Mouse (Mus musculus): Measurements from ENCODE around the gene H3f3a. TPM values are rescaled to one million over a fixed set of nuclear protein-coding genes. Genes with fewer than 3 reads are reported as not detected.

Gene H3f3a
- polyA plus RNA-seq (2014; fragmentation: Nextera tagmentation; extraction: Ambion mirVana), result 3,662 and 3,728 TPM in 2 replicates

DNA sequence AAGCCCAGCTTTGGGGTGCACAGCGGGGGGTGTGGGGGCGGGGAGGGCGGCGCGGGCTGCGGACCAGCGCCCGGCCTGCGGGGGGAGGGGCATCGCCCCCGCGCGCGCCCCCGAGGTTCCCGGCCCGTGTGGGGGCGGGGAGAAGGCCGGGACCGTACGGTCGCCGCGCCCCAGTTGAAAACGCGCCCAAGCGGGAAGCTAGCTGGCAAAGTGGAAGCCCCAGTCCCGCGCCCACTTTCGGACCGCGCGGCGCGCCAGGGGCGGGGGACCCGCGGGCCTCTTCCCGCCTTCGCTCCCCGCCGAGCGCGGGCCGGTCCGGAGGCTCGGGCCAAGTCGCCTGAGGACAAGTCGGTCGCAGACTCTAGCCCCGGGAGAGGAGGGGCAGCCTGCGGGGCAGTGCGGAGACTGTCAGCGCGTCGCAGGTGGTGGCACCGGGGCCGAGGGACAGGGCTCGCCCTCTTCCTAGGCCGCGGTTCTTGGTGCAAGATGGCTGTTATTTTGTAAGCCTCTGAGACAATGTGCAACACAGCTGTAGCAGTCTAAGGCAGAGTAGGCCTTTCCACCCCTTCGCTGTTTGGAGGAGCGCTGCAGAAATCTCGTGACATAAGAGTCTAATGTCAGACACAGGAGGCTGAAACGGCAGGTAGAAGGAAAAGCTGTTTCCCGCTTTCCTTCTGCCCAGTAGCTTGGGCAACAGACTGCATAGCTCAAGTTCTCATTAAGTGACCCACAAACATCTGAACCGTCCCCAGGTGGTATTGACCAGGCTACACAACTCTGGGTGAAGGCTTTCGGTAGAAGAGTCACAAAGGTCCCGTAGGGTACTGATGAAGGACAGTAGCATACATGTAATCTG lies at the start of gene H3f3a:
TSS of gene H3f3a (minus strand) at position 59 of the 856 bp plus-strand sequence.
- Histone ChIP-seq H3K4me2 (peak within 1 kb of the TSS; percentile 78), H3K27me3 (ENCODE audit: control insufficient read depth, insufficient read depth, low read length) (no peaks in the 10 kb centered on the region), H3K27ac (ENCODE audit: low read depth, low read length) (peak within 1 kb of the TSS; percentile 97), H3K4me1 (ENCODE audit: control insufficient read depth, insufficient read depth, low read length) (peaks cover 25% of the 10 kb centered on the region), H3K9ac (ENCODE audit: low read length) (peak within 1 kb of the TSS; percentile 98), H3K9me3 (ENCODE audit: control insufficient read depth, low read length) (no peaks in the 10 kb centered on the region), H3K36me3 (ENCODE audit: control insufficient read depth, insufficient read depth, low read length) (peaks cover 8% of the 10 kb centered on the region), H3K4me3 (ENCODE audit: low read depth, low read length) (peak within 1 kb of the TSS; percentile 94)
- 2% methylated on average over 58 of the region's 69 CpGs for WGBS
- DNase-seq (ENCODE audit: low spot score, missing footprints) (peak; percentile 95), ATAC-seq (ENCODE audit: low FRiP score) (peak; percentile 77)

DNA sequence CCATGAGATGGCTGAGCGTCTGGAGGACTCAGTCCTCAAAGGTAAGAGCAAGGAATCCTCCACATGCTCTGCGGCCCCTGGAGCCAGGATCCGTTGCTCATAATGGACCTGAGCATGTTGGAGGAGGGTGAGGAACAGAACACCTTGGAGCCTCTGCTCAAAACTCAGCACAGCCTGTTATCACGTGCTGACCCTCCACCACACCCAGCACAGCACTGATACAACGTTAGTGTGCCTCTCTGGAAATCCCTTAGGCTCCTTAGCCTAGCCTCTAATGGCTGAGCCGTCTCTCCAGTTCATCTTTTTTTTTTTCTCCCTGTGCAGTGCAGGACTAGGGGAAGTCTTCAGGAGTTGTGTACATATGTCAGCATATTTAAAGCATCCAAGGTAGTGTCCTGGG lies 46.3 kb upstream of the H3f3a start:
- no peak overlapping the region for H3K4me3 ChIP-seq (ENCODE audit: low read depth, low read length)
- peaks cover 17% of the 10 kb centered on the region for H3K36me3 ChIP-seq (ENCODE audit: control insufficient read depth, insufficient read depth, low read length)
- WGBS, result 91% methylated on average over 6 of the region's 6 CpGs
- no peaks in the 10 kb centered on the region for H3K27me3 ChIP-seq (ENCODE audit: control insufficient read depth, insufficient read depth, low read length)
- H3K9ac ChIP-seq (ENCODE audit: low read length), result no peak overlapping the region
- H3K9me3 ChIP-seq (ENCODE audit: control insufficient read depth, low read length), result no peaks in the 10 kb centered on the region
- ATAC-seq (ENCODE audit: low FRiP score) (no peak), DNase-seq (ENCODE audit: low spot score, missing footprints) (no peak)
- H3K27ac ChIP-seq (ENCODE audit: low read depth, low read length), result no peak overlapping the region
- H3K4me1 ChIP-seq (ENCODE audit: control insufficient read depth, insufficient read depth, low read length), result no peaks in the 10 kb centered on the region
- H3K4me2 ChIP-seq, result no peak overlapping the region

DNA sequence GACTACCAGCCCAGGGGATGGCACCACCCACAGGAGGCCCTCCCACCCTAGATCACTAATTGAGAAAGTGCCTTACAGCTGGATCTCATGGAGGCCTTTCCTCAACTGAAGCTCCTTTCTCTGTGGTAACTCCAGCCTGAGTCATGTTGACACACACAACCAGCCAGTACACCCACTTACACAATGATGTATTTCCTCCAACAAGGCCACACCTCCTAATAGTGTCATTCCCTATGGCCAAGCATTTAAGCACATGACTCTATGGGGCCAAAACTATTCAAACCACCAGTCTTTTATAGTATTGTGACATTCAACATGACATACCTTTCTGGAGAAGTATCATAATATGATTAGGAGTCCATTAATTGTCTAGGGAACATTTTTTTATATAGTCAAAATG lies 45.0 kb upstream of the H3f3a start:
- H3K27ac ChIP-seq (ENCODE audit: low read depth, low read length), result no peak overlapping the region
- no peak for ATAC-seq (ENCODE audit: low FRiP score)
- H3K4me2 ChIP-seq, result no peak overlapping the region
- H3K4me3 ChIP-seq (ENCODE audit: low read depth, low read length), result no peak overlapping the region
- H3K9ac ChIP-seq (ENCODE audit: low read length), result no peak overlapping the region
- H3K4me1 ChIP-seq (ENCODE audit: control insufficient read depth, insufficient read depth, low read length), result no peaks in the 10 kb centered on the region
- H3K9me3 ChIP-seq (ENCODE audit: control insufficient read depth, low read length), result no peaks in the 10 kb centered on the region
- DNase-seq (ENCODE audit: low spot score, missing footprints), result no peak
- H3K36me3 ChIP-seq (ENCODE audit: control insufficient read depth, insufficient read depth, low read length), result peaks cover 14% of the 10 kb centered on the region
- no peaks in the 10 kb centered on the region for H3K27me3 ChIP-seq (ENCODE audit: control insufficient read depth, insufficient read depth, low read length)

DNA sequence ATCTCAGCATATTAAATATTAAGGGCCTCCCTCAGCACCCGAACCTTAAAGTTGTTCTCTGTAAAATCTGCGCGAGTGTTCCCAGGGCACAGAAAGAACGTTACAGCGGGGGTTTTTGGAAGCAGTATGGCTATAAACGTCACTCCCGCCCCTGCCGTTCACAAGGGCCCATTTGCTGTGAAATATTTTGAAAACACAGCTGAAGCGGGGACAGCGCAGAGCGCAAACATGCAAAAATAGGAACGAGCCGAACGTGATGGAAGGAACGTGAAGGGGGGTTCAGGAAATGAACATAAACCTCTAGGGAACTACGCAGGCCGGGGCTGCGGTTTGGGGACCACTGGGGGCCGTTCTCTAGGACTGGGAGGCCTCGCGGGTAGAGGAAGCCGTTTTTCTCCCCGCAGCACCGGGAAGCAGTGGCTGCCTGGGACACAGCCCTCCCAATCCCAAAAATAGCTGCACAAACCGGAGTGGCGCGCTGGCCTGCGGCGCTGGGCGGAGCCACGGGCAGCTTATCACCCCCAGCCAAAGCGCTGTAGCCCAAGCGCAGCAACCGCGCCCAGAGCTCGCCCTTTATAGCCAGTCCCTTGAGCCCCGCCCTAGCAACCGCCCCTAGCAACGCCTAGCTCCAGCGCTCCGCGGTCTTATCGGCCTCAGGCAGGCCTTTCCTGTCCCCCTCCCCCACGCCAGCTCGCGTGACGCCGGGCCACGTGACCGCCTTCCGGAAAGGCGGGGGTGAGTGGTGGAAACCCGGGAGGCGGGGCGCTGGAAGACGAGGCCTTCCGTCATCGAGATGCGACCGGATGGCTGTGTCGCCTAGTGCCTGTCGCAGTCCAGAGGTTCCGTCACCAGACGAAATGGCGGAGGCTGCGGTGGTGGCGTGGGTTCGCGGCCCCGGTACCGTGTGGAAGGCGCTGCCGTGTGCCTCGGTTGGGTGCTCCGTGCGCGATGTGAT lies 36.9 kb upstream of the H3f3a start, which contains the start of gene Sde2:
TSS of gene Sde2 (plus strand) at position 812 of the 955 bp plus-strand sequence.
- under 1% methylated on average over 77 of the region's 77 CpGs for WGBS

DNA sequence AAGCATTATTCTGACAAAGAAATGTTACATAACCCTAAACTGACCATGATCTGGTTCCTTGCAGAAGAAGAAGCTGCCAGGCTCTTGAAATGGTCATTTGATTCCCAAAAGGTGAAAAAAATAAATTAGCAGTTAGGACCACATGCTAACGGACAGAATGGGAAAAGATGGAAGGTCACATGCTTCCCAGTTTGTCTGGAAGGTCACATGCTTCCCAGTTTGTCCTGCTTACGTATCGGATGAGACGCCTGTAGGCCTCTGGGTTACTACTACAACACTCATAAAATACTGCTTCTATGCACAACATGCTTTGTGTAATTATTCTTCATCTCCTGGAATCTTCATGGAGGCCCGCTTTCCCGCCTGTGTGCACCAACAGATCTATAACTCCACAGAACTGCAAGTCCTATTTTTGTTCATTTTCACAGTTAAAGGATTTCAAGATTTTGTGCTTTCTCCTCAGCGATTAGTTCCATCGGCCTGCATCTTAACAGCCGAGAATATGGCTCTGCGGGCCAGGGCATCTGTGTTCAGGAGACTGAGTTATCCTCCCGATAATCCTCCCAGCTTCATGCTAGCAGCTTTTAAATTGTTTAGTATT lies 36.1 kb upstream of the H3f3a start:
- Histone ChIP-seq H3K27ac (ENCODE audit: low read depth, low read length) (peak overlapping the region; percentile 96), H3K9me3 (ENCODE audit: control insufficient read depth, low read length) (no peaks in the 10 kb centered on the region), H3K27me3 (ENCODE audit: control insufficient read depth, insufficient read depth, low read length) (no peaks in the 10 kb centered on the region), H3K4me3 (ENCODE audit: low read depth, low read length) (peak overlapping the region; percentile 70), H3K4me2 (peak overlapping the region; percentile 80), H3K36me3 (ENCODE audit: control insufficient read depth, insufficient read depth, low read length) (no peaks in the 10 kb centered on the region), H3K9ac (ENCODE audit: low read length) (peak overlapping the region; percentile 80), H3K4me1 (ENCODE audit: control insufficient read depth, insufficient read depth, low read length) (peaks cover 27% of the 10 kb centered on the region)
- WGBS, result 39% methylated on average over 11 of the region's 11 CpGs
- ATAC-seq (ENCODE audit: low FRiP score) (0 out of 2 replicates have a peak, but pooled peaks have one; percentile 3), DNase-seq (ENCODE audit: low spot score, missing footprints) (no peak)

More for the DNA sequence above, 36.9 kb upstream of the H3f3a start, which contains the start of gene Sde2:
- H3K4me1 ChIP-seq (ENCODE audit: control insufficient read depth, insufficient read depth, low read length), result peaks cover 27% of the 10 kb centered on the region
- peak within 1 kb of the TSS; percentile 96 for H3K27ac ChIP-seq (ENCODE audit: low read depth, low read length)
- H3K4me3 ChIP-seq (ENCODE audit: low read depth, low read length), result peak within 1 kb of the TSS; percentile 70
- H3K9ac ChIP-seq (ENCODE audit: low read length), result peak within 1 kb of the TSS; percentile 80
- DNase-seq (ENCODE audit: low spot score, missing footprints) (peak; percentile 100), ATAC-seq (ENCODE audit: low FRiP score) (peak; percentile 99)
- H3K4me2 ChIP-seq, result peak within 1 kb of the TSS; percentile 80
- no peaks in the 10 kb centered on the region for H3K9me3 ChIP-seq (ENCODE audit: control insufficient read depth, low read length)
- no peaks in the 10 kb centered on the region for H3K36me3 ChIP-seq (ENCODE audit: control insufficient read depth, insufficient read depth, low read length)
- H3K27me3 ChIP-seq (ENCODE audit: control insufficient read depth, insufficient read depth, low read length), result no peaks in the 10 kb centered on the region

DNA sequence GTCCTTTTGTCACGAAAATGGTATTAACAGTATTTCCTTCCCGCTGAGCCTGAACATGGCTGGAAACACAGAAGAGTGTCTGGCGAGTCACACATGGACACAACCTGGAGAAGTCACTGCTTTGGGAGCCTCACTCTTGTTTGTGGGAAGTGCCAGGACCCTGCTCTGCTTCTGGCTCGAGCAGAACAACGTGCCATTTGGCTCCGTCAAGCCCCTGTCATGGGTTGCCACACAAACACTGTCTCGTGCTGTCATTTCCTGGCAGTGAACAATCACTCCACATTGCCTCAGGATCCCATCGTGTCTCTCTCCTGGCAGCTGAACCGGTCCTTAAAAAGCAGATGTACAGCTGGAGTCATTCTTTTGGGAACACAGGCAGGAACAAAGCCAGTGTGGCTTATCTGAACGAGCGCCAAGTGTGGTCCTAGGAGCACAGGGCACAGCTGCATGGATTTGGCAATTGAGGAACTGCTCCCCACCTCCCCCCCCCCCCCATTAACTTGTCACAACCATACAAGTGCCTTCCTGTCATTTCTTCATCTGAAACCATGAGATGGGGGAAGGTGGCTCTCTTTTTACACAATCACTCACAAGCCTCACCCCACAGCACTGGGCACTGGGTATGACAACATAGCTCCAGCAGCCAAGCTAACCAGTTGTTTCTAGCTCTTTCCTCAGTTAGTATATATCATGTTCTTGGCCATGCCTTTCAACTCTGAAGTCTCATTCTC lies 34.9 kb upstream of the H3f3a start:
- Histone ChIP-seq H3K36me3 (ENCODE audit: control insufficient read depth, insufficient read depth, low read length) (no peaks in the 10 kb centered on the region), H3K4me1 (ENCODE audit: control insufficient read depth, insufficient read depth, low read length) (peaks cover 27% of the 10 kb centered on the region), H3K27ac (ENCODE audit: low read depth, low read length) (peak overlapping the region; percentile 84), H3K4me3 (ENCODE audit: low read depth, low read length) (0 out of 2 replicates have a peak overlapping the region, but pooled peaks have one; percentile 1), H3K4me2 (peak overlapping the region; percentile 46), H3K9me3 (ENCODE audit: control insufficient read depth, low read length) (no peaks in the 10 kb centered on the region), H3K9ac (ENCODE audit: low read length) (peak overlapping the region; percentile 41), H3K27me3 (ENCODE audit: control insufficient read depth, insufficient read depth, low read length) (no peaks in the 10 kb centered on the region)
- 29% methylated on average over 11 of the region's 11 CpGs for WGBS
- ATAC-seq (ENCODE audit: low FRiP score) (no peak), DNase-seq (ENCODE audit: low spot score, missing footprints) (no peak)

DNA sequence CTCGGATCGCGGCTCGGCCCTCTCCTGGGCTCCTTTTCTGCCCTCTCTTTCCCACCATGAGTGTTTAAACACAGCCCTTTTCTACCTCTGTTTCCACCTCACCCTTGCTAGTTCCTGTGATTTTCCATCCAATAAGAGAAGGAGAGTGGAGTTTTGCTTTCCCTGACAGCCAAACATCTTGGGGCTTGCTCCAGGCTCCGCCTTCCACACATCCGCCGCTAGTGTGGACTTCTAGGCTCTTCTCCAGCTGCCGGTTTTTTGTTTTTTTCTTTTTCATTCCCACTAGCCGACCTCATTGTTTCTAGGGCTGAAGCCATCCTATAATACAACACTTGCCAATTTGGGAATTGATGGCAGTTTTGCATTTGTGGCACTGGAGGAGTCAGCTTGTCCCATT lies 34.4 kb upstream of the H3f3a start:
- peak overlapping the region; percentile 41 for H3K9ac ChIP-seq (ENCODE audit: low read length)
- H3K4me2 ChIP-seq, result peak overlapping the region; percentile 46
- peaks cover 27% of the 10 kb centered on the region for H3K4me1 ChIP-seq (ENCODE audit: control insufficient read depth, insufficient read depth, low read length)
- 3% methylated on average over 9 of the region's 9 CpGs for WGBS
- 0 out of 2 replicates have a peak overlapping the region, but pooled peaks have one; percentile 1 for H3K4me3 ChIP-seq (ENCODE audit: low read depth, low read length)
- H3K27ac ChIP-seq (ENCODE audit: low read depth, low read length), result peak overlapping the region; percentile 84
- no peaks in the 10 kb centered on the region for H3K36me3 ChIP-seq (ENCODE audit: control insufficient read depth, insufficient read depth, low read length)
- no peaks in the 10 kb centered on the region for H3K27me3 ChIP-seq (ENCODE audit: control insufficient read depth, insufficient read depth, low read length)
- no peaks in the 10 kb centered on the region for H3K9me3 ChIP-seq (ENCODE audit: control insufficient read depth, low read length)
- peak; percentile 93 for DNase-seq (ENCODE audit: low spot score, missing footprints)
- peak; percentile 26; the same call in 1 of the 2 replicates for ATAC-seq (ENCODE audit: low FRiP score)
